Mouse (Mus musculus): ENCODE data around the gene Zkscan3.

DNA sequence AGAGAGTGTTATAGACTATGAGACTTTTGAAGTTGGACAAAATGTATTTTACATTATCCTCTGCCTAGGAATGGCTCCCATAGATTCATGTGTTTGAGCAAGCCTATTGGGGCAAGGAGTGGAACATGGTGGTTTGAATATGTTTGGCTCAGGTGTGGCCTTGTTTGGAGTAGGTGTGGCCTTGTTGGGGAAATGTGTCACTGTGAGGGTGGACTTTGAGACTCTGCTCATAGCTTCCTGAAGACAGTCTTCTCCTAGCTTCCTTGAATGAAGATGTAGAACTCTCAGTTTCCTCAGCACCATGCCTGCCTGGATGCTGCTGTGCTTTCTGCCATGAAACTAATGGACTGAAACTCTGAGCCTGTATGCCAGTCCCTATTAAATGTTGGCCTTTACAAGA lies 52.0 kb downstream of the Zkscan3 start:
- TF ChIP-seq CTCF (IDR thresholded peaks at IDR 0.05; ENCODE audit: low read depth) (no peak), EP300 (IDR thresholded peaks at IDR 0.05; ENCODE audit: low read depth) (no peak)
